Mouse (Mus musculus) adipocyte (in vitro differentiated cells): ENCODE results near the gene Sult1a1.

Source experiments
- DNase-seq: peaks from one replicate; pipeline ENCODE4 v3.0.0-alpha.2; 2016; ENCODE audit warnings: low spot score

Gene Sult1a1

DNA sequence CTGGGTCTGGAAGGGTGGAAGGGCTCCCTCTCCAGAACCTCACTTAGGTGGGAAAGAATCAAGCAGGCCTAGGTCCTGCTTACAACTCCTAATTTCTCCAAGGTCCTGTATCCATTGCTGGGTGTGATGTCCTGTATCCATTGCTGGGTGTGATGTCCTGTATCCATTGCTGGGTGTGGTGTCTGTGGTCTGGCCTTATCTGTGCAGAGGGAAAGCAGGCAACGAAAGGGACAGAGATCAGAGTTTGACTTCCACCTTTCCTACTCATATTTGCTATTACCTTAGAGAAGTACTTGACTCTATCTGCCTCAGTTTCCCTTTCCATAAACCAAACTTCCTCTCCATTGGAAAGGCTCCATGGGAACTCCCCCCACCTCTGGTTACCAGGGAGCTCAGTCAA, 52.9 kb downstream of the Sult1a1 start:
- DNase-seq = no peak
